Mouse (Mus musculus): ENCODE data around the gene Tnrc6b. TPM values are rescaled to one million over a fixed set of nuclear protein-coding genes. Genes with fewer than 3 reads are reported as not detected.
A peak's percentile ranks its signal among the peaks of the same experiment; 100 is the strongest.

Gene Tnrc6b
- 138 and 146 TPM in 2 replicates for total RNA-seq (2015; ENCODE audit: low replicate concordance)
- total RNA-seq (2017; ENCODE audit: low replicate concordance): 214 and 245 TPM in 2 replicates

GRCm38 (mm10) chr15:80710608-80711363 lies at the start of gene Tnrc6b:
Tnrc6b (plus strand) TSS chr15:80711313.
- ATAC-seq (replicated peaks; ENCODE audit: low FRiP score, poor library complexity, severe bottlenecking): peak; percentile 93

GRCm38 (mm10) chr15:80664444-80664843 lies 46.7 kb upstream of the Tnrc6b start:
- no peak for ATAC-seq (replicated peaks; ENCODE audit: low FRiP score, poor library complexity, severe bottlenecking)

GRCm38 (mm10) chr15:80671295-80672252 lies 39.5 kb upstream of the Tnrc6b start, which contains the start of gene Fam83f:
Fam83f (plus strand) TSS chr15:80671847.
- no peak for ATAC-seq (replicated peaks; ENCODE audit: low FRiP score, poor library complexity, severe bottlenecking)

GRCm38 (mm10) chr15:80672810-80673209 lies 38.3 kb upstream of the Tnrc6b start:
- no peak for ATAC-seq (replicated peaks; ENCODE audit: low FRiP score, poor library complexity, severe bottlenecking)

DNA sequence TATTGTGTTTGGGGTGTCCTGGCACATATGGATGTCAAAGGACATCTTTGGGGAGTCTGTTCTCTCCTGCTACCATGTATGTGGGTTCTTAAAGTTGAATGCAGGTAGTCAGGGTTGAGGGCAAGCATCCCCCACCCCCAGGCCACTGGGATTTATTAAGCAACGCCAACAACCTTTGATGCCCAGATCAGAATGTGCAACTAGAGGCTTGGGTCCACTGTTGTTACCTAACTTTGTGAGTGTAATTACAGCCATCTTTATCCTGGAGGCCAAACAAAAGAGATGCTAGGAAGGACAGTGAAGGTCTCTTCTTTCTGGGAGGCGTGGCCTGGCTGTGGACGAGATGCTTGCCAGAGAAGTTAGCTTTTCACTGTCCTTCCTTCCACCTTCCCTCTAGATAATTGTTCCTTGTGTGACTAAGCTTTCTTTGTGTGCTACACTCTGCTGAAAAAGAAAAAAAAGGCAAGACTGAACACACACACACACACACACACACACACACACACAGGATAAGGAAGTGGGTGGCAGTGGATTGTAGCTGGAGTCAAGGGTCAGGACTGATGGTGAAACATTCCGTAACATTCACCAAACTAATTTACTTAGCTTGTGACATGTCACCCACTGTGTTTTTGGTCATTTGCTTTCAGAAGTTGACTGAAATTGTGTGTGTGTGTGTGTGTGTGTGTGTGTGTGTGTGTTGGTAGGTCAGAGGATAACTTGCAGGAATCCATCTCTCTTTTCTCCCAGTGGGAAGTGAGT lies 37.6 kb upstream of the Tnrc6b start:
- no peak for ATAC-seq (replicated peaks; ENCODE audit: low FRiP score, poor library complexity, severe bottlenecking)

DNA sequence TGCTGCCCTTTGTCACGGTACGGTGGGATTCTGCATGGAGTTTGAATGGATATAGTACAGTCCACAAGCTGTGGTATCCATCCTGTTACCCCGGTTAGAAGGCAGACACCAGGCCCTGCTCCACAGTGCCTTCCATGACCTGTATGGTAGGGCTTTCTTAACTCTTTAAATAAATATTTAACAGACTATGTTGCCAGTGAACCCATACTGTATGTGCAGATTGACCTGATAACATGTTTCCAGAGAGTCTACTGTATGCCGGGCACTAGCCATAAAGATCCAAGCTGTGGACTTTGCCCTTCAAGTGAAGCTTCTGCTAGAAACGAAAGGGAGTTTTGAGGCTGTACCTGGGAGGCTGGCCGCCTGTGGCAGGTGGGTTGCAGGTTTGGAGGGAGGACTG lies 36.4 kb upstream of the Tnrc6b start:
- no peak for ATAC-seq (replicated peaks; ENCODE audit: low FRiP score, poor library complexity, severe bottlenecking)

DNA sequence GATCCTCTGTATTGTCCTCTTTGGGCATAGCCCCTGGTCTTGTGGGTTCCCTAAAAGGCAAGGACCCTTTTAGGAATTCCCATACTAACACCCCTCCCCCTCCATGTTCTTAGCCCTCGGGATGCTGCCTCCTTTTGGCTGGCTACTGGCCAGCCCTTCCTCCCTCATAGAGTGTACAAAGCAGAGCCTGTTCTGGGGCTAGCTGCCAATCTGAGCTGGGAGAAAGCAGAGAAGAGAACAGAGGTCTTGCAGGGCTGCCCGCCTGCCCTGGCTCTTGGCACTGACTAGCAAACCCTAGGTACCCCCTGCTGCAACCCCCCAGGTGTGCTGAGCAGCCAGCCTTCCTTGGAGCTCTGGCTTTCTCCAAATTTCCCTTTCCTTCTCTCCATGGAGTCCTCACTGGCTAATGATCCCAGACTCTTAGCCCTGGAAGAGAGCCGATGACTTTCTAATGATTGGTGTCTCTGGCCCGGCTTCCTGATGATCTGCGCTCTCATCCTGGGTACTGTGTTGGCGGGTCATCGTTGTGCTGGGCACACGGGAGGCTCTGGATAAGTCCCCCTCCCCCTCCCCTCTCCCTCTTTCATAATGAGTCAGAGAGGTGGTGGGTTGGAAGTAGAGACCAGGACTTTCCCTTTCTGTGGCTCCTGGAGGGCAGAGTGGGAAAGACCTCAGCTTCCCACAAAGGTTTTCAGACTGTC lies 31.4 kb upstream of the Tnrc6b start:
- ATAC-seq (replicated peaks; ENCODE audit: low FRiP score, poor library complexity, severe bottlenecking): no peak

GRCm38 (mm10) chr15:80680347-80681030 lies 30.6 kb upstream of the Tnrc6b start:
- ATAC-seq (replicated peaks; ENCODE audit: low FRiP score, poor library complexity, severe bottlenecking): no peak

- ATAC-seq (replicated peaks; ENCODE audit: low FRiP score, poor library complexity, severe bottlenecking): no peak
These were observed 29.6 kb upstream of the Tnrc6b start for GRCm38 (mm10) chr15:80681466-80681881.

- ATAC-seq (replicated peaks; ENCODE audit: low FRiP score, poor library complexity, severe bottlenecking): no peak
These were observed 28.8 kb upstream of the Tnrc6b start for GRCm38 (mm10) chr15:80682343-80682742.

DNA sequence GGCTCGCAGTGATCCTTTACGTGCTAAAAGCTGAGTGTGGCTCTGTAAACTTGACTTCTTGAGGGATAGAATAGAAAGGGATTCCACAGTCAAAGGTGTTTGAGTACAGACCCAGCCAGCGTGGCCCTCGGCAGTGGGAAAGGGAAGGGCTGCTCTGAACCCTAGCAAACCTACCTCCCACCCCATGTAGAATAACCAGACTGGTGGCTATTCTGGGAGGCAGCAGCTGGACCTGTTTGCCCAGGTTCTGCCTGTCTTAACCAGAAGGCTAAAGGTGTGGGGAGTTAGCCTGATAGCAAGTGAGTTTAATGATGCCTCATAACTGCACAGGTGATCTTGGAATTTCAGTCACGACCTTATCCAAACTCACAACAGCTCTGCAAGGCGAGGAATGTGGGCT lies 28.0 kb upstream of the Tnrc6b start:
- no peak for ATAC-seq (replicated peaks; ENCODE audit: low FRiP score, poor library complexity, severe bottlenecking)

DNA sequence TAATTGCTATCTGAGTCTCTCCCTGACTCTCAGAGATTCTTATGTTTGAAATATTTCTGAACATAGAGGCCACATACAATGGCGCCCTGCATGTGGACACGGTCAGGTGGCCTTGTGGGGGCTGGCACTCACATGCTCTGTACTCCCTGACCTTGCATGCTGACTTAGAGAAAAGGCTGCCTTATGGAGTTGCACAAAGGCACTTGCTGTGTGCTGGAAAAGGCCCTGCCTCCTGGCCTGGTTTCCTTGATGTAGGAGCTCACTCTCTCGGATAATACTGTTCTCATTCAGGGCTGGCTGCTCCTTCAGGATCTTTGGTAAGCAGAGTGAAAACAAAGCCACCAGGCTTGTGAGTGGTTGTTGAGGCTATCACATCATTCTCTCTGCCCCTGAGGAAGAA lies 27.1 kb upstream of the Tnrc6b start:
- no peak for ATAC-seq (replicated peaks; ENCODE audit: low FRiP score, poor library complexity, severe bottlenecking)

DNA sequence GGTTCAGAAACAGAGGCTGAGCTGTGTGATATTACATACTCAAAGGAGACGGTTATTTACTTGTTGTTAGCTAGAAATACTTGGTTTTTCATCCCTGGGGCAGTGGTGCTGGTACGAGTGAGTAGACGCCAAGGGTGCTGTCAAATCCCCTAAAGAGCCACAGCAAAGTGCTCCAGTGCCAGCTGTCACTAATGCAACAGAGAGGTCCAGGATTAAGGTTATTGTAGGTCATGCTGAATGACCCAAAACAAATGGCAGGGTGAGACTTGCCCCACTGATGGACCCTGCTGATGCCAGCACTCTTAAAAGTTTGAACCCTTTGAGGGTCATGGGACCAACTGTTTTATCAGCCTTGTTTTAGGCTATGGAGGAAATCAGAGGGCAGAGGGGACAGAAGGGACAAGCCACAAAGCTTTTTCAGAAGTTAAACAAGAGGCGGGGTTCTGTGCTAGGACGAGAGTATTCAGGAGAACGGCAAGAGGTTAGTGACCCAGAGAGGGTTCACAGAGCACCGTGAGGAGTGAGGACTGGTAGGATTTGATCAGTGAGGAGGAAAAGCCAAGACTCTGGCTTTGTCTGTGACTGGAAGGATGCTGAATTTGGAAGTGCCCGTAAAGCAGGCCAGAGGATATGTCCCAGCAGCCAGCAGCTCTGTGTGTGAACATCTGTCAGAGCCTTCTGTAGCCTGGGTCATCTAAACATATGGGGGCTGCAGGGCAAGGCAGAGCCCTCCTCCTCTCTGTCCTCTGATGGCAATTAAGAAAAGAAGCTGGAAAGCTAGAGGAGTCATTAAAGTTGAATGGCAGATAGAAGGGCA lies 26.1 kb upstream of the Tnrc6b start:
- ATAC-seq (replicated peaks; ENCODE audit: low FRiP score, poor library complexity, severe bottlenecking): no peak

GRCm38 (mm10) chr15:80685603-80685895 lies 25.6 kb upstream of the Tnrc6b start:
- ATAC-seq (replicated peaks; ENCODE audit: low FRiP score, poor library complexity, severe bottlenecking): no peak

GRCm38 (mm10) chr15:80688536-80688935 lies 22.6 kb upstream of the Tnrc6b start:
- ATAC-seq (replicated peaks; ENCODE audit: low FRiP score, poor library complexity, severe bottlenecking): no peak

DNA sequence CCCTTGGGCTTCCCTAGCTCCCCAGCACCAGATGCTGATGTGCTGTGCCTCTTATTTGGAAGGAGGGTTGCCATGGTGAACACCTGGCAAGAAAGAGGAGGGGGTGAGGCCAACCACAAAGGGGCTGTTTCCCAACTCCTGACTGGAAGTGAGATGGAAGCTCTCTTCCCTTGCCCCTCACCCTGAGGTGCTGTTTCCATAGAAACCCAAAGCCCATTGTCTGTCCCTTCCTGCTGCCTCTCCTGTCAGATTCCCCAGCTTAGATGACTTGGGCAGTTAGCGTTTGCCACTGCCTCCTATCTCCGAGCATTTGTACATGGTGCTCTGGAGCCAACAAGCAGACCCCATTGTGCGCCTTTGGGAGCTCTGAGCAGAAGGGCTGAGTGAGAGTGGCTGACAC lies 17.6 kb upstream of the Tnrc6b start:
- no peak for ATAC-seq (replicated peaks; ENCODE audit: low FRiP score, poor library complexity, severe bottlenecking)

DNA sequence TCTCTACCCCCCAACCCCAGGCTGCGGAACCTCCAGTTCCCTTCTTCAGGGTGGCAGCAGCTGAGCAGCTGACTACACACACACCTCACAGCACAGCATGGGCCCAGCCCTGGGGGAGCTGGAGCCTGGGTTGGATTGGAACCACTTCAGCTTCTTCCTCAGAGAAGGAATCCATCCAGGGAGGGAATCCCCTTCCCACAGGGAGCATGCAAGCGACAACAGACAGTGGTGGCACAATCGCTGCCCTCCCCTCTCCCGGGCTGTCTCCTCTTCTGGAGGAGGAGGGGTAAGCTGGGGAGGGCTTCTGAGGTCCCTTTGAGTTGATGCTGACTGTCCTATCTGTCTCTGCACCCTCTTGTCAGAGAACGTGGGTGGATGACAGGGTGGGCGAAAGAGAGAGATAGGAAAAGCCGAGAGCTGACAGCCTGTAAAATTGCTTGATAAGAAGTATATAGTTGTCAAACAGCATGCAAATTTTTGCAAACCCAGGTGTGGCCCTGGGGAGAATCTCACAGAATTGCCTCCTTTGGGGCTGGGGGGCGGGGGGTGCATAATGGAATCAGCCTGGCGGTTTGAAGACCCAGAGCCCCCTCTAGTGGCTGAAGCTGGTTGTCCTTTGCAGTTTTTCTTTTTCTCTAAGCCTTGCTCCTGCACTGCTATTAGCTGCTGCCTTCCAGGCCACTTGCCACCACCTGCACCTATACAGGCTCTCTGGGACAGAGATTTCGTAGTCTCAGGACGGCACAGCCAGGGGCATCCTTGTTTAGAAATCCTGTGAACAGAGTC lies 16.8 kb upstream of the Tnrc6b start:
- 0 out of 2 replicates have a peak, but pooled peaks have one; percentile 17 for ATAC-seq (replicated peaks; ENCODE audit: low FRiP score, poor library complexity, severe bottlenecking)
